Mouse (Mus musculus): ENCODE measurements around the gene Trpd52l3. TPM values are rescaled to one million over a fixed set of nuclear protein-coding genes. Genes with fewer than 3 reads are reported as not detected.

Trpd52l3 gene
- not detected in 2 replicates for polyA plus RNA-seq (2015; fragmentation: Nextera tagmentation; extraction: Ambion mirVana)

- H3K9ac ChIP-seq (ENCODE audit: low read length), result no peak within 1 kb of the TSS
- H3K27me3 ChIP-seq (ENCODE audit: control insufficient read depth, insufficient read depth, low read length), result no peaks in the 10 kb centered on the region
- H3K9me3 ChIP-seq (replicated peaks; ENCODE audit: control insufficient read depth, low read length), result no peaks in the 10 kb centered on the region
- no peak within 1 kb of the TSS for H3K4me2 ChIP-seq (ENCODE audit: low read depth, low read length)
- H3K4me3 ChIP-seq (replicated peaks; ENCODE audit: low read length), result no peak within 1 kb of the TSS
- no peak for ATAC-seq (ENCODE audit: insufficient read depth, low FRiP score)
- H3K27ac ChIP-seq (ENCODE audit: low read length), result no peak within 1 kb of the TSS
- WGBS, result 95% methylated on average over 9 of the region's 9 CpGs
- no peaks in the 10 kb centered on the region for H3K4me1 ChIP-seq (ENCODE audit: control insufficient read depth, insufficient read depth, low read length)
- no peaks in the 10 kb centered on the region for H3K36me3 ChIP-seq (ENCODE audit: control insufficient read depth, insufficient read depth, low read length)
These were observed at the start of gene Trpd52l3 for GRCm38 (mm10) chr19:30003621-30004020. TSS of gene Trpd52l3 (plus strand) at chr19:30003790.

GRCm38 (mm10) chr19:29953833-29954232 is 49.8 kb upstream of the Trpd52l3 start:
- Histone ChIP-seq H3K27me3 (ENCODE audit: control insufficient read depth, insufficient read depth, low read length) (no peaks in the 10 kb centered on the region; the same call in 1 of the 2 replicates), H3K36me3 (ENCODE audit: control insufficient read depth, insufficient read depth, low read length) (no peaks in the 10 kb centered on the region), H3K27ac (ENCODE audit: low read length) (no peak overlapping the region), H3K9me3 (replicated peaks; ENCODE audit: control insufficient read depth, low read length) (no peaks in the 10 kb centered on the region), H3K4me3 (replicated peaks; ENCODE audit: low read length) (no peak overlapping the region), H3K4me2 (ENCODE audit: low read depth, low read length) (no peak overlapping the region), H3K4me1 (ENCODE audit: control insufficient read depth, insufficient read depth, low read length) (no peaks in the 10 kb centered on the region), H3K9ac (ENCODE audit: low read length) (no peak overlapping the region)
- WGBS, result 87% methylated on average over 3 of the region's 3 CpGs
- ATAC-seq (ENCODE audit: insufficient read depth, low FRiP score), result no peak

- H3K4me1 ChIP-seq (ENCODE audit: control insufficient read depth, insufficient read depth, low read length), result no peaks in the 10 kb centered on the region
- no peaks in the 10 kb centered on the region for H3K27me3 ChIP-seq (ENCODE audit: control insufficient read depth, insufficient read depth, low read length)
- H3K4me2 ChIP-seq (ENCODE audit: low read depth, low read length), result no peak overlapping the region
- ATAC-seq (ENCODE audit: insufficient read depth, low FRiP score), result no peak
- H3K9ac ChIP-seq (ENCODE audit: low read length), result no peak overlapping the region
- no peaks in the 10 kb centered on the region for H3K36me3 ChIP-seq (ENCODE audit: control insufficient read depth, insufficient read depth, low read length)
- 72% methylated on average over 2 of the region's 2 CpGs for WGBS
- H3K9me3 ChIP-seq (replicated peaks; ENCODE audit: control insufficient read depth, low read length), result no peaks in the 10 kb centered on the region
- H3K4me3 ChIP-seq (replicated peaks; ENCODE audit: low read length), result no peak overlapping the region
- H3K27ac ChIP-seq (ENCODE audit: low read length), result no peak overlapping the region
These were observed 48.1 kb upstream of the Trpd52l3 start for GRCm38 (mm10) chr19:29955454-29955853.

GRCm38 (mm10) chr19:29960906-29961305 is 42.7 kb upstream of the Trpd52l3 start:
- no peak for ATAC-seq (ENCODE audit: insufficient read depth, low FRiP score)
- Histone ChIP-seq H3K27ac (ENCODE audit: low read length) (no peak overlapping the region), H3K36me3 (ENCODE audit: control insufficient read depth, insufficient read depth, low read length) (no peaks in the 10 kb centered on the region), H3K27me3 (ENCODE audit: control insufficient read depth, insufficient read depth, low read length) (no peaks in the 10 kb centered on the region), H3K4me3 (replicated peaks; ENCODE audit: low read length) (no peak overlapping the region), H3K4me1 (ENCODE audit: control insufficient read depth, insufficient read depth, low read length) (no peaks in the 10 kb centered on the region), H3K9me3 (replicated peaks; ENCODE audit: control insufficient read depth, low read length) (no peaks in the 10 kb centered on the region), H3K4me2 (ENCODE audit: low read depth, low read length) (no peak overlapping the region), H3K9ac (ENCODE audit: low read length) (no peak overlapping the region)
- 74% methylated on average over 4 of the region's 4 CpGs for WGBS

- no peak overlapping the region for H3K4me3 ChIP-seq (replicated peaks; ENCODE audit: low read length)
- H3K4me1 ChIP-seq (ENCODE audit: control insufficient read depth, insufficient read depth, low read length), result no peaks in the 10 kb centered on the region
- 77% methylated on average over 6 of the region's 6 CpGs for WGBS
- no peak overlapping the region for H3K4me2 ChIP-seq (ENCODE audit: low read depth, low read length)
- no peaks in the 10 kb centered on the region for H3K9me3 ChIP-seq (replicated peaks; ENCODE audit: control insufficient read depth, low read length)
- no peak overlapping the region for H3K9ac ChIP-seq (ENCODE audit: low read length)
- H3K36me3 ChIP-seq (ENCODE audit: control insufficient read depth, insufficient read depth, low read length), result no peaks in the 10 kb centered on the region
- no peak overlapping the region for H3K27ac ChIP-seq (ENCODE audit: low read length)
- no peaks in the 10 kb centered on the region for H3K27me3 ChIP-seq (ENCODE audit: control insufficient read depth, insufficient read depth, low read length)
- no peak for ATAC-seq (ENCODE audit: insufficient read depth, low FRiP score)
These were observed 41.7 kb upstream of the Trpd52l3 start for GRCm38 (mm10) chr19:29961842-29962241.

GRCm38 (mm10) chr19:29963598-29964092 is 39.9 kb upstream of the Trpd52l3 start:
- H3K36me3 ChIP-seq (ENCODE audit: control insufficient read depth, insufficient read depth, low read length), result no peaks in the 10 kb centered on the region
- no peaks in the 10 kb centered on the region for H3K9me3 ChIP-seq (replicated peaks; ENCODE audit: control insufficient read depth, low read length)
- no peak overlapping the region for H3K9ac ChIP-seq (ENCODE audit: low read length)
- WGBS, result 69% methylated on average over 2 of the region's 2 CpGs
- ATAC-seq (ENCODE audit: insufficient read depth, low FRiP score), result peak; percentile 71; the same call in 1 of the 2 replicates
- no peak overlapping the region for H3K27ac ChIP-seq (ENCODE audit: low read length)
- H3K4me1 ChIP-seq (ENCODE audit: control insufficient read depth, insufficient read depth, low read length), result no peaks in the 10 kb centered on the region
- no peaks in the 10 kb centered on the region for H3K27me3 ChIP-seq (ENCODE audit: control insufficient read depth, insufficient read depth, low read length)
- no peak overlapping the region for H3K4me2 ChIP-seq (ENCODE audit: low read depth, low read length)
- no peak overlapping the region for H3K4me3 ChIP-seq (replicated peaks; ENCODE audit: low read length)

GRCm38 (mm10) chr19:29967960-29968359 is 35.6 kb upstream of the Trpd52l3 start:
- H3K4me1 ChIP-seq (ENCODE audit: control insufficient read depth, insufficient read depth, low read length), result no peaks in the 10 kb centered on the region
- 66% methylated on average over 3 of the region's 3 CpGs for WGBS
- no peaks in the 10 kb centered on the region for H3K9me3 ChIP-seq (replicated peaks; ENCODE audit: control insufficient read depth, low read length)
- no peak for ATAC-seq (ENCODE audit: insufficient read depth, low FRiP score)
- H3K27me3 ChIP-seq (ENCODE audit: control insufficient read depth, insufficient read depth, low read length), result no peaks in the 10 kb centered on the region
- no peak overlapping the region for H3K4me2 ChIP-seq (ENCODE audit: low read depth, low read length)
- no peaks in the 10 kb centered on the region for H3K36me3 ChIP-seq (ENCODE audit: control insufficient read depth, insufficient read depth, low read length)
- no peak overlapping the region for H3K4me3 ChIP-seq (replicated peaks; ENCODE audit: low read length)
- no peak overlapping the region for H3K9ac ChIP-seq (ENCODE audit: low read length)
- no peak overlapping the region for H3K27ac ChIP-seq (ENCODE audit: low read length)

GRCm38 (mm10) chr19:29973396-29973795 is 30.2 kb upstream of the Trpd52l3 start:
- H3K36me3 ChIP-seq (ENCODE audit: control insufficient read depth, insufficient read depth, low read length), result no peaks in the 10 kb centered on the region
- no peak overlapping the region for H3K9ac ChIP-seq (ENCODE audit: low read length)
- no peak overlapping the region for H3K4me3 ChIP-seq (replicated peaks; ENCODE audit: low read length)
- no peak for ATAC-seq (ENCODE audit: insufficient read depth, low FRiP score)
- no peaks in the 10 kb centered on the region for H3K27me3 ChIP-seq (ENCODE audit: control insufficient read depth, insufficient read depth, low read length)
- H3K4me2 ChIP-seq (ENCODE audit: low read depth, low read length), result no peak overlapping the region
- H3K4me1 ChIP-seq (ENCODE audit: control insufficient read depth, insufficient read depth, low read length), result no peaks in the 10 kb centered on the region
- no peak overlapping the region for H3K27ac ChIP-seq (ENCODE audit: low read length)
- 65% methylated on average over 5 of the region's 5 CpGs for WGBS
- no peaks in the 10 kb centered on the region for H3K9me3 ChIP-seq (replicated peaks; ENCODE audit: control insufficient read depth, low read length)

GRCm38 (mm10) chr19:29978847-29979246 is 24.7 kb upstream of the Trpd52l3 start:
- H3K27ac ChIP-seq (ENCODE audit: low read length), result no peak overlapping the region
- 52% methylated on average over 2 of the region's 2 CpGs for WGBS
- no peak overlapping the region for H3K4me2 ChIP-seq (ENCODE audit: low read depth, low read length)
- H3K9me3 ChIP-seq (replicated peaks; ENCODE audit: control insufficient read depth, low read length), result no peaks in the 10 kb centered on the region
- H3K9ac ChIP-seq (ENCODE audit: low read length), result no peak overlapping the region
- H3K36me3 ChIP-seq (ENCODE audit: control insufficient read depth, insufficient read depth, low read length), result no peaks in the 10 kb centered on the region
- H3K27me3 ChIP-seq (ENCODE audit: control insufficient read depth, insufficient read depth, low read length), result no peaks in the 10 kb centered on the region
- no peak for ATAC-seq (ENCODE audit: insufficient read depth, low FRiP score)
- no peak overlapping the region for H3K4me3 ChIP-seq (replicated peaks; ENCODE audit: low read length)
- no peaks in the 10 kb centered on the region for H3K4me1 ChIP-seq (ENCODE audit: control insufficient read depth, insufficient read depth, low read length)

Measured in stomach, embryonic 16.5 days (tissue).